Mouse (Mus musculus) c-Kit-positive CD71-positive TER-119-negative erythroid progenitor cells, embryonic 14.5 days (primary cell): Measurements from ENCODE around the gene Snx21.
"Not testable (repeated sequence)": the region's sequence is repeated elsewhere in the genome, so short reads cannot be mapped to it uniquely, and the experiment has no call there.

ENCODE experiments used
- DNase-seq: peaks from one replicate; pipeline ENCODE4 v3.0.0-alpha.2; 2013; ENCODE audit warnings: low read depth

Snx21 gene

DNA sequence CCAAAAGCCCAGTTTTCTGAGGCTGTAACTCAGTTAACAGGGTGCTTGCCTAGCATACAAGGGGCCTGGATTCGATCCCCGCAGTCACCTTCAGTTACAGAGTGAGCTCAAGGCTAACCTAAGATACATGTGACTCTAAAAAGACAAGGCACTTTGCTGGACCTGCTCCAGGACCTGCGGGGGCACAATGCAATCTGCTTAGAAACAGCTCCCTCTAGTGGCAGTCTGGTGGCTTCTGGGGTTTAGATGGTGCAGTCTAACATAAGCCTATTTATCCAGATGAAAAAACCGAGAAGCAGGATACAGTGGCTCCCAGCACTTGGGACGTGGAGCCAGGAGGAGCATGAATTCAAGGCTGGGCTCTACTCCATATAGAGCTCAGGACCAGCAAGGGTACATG, 8.7 kb downstream of the Snx21 start:
- peak; percentile 87 for DNase-seq

- no peak for DNase-seq
Observed at GRCm38 (mm10) chr2:164795868-164796267, 10.2 kb downstream of the Snx21 start.

DNA sequence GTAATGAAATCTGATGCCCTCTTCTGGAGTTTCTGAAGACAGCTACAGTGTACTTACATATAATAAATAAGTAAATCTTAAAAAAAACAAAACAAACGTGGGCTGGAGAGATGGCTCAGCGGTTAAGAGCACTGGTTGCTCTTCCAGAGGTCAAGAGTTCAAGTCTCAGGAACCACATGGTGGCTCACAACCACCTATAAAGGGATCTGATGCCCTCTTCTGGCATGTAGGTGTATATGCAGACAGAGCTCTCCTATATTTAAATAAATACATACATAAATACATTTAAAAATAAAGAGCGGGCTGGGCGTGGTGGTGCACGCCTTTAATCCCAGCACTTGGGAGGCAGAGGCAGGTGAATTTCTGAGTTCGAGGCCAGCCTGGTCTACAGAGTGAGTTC, 12.9 kb downstream of the Snx21 start:
- DNase-seq = not testable (repeated sequence)

DNA sequence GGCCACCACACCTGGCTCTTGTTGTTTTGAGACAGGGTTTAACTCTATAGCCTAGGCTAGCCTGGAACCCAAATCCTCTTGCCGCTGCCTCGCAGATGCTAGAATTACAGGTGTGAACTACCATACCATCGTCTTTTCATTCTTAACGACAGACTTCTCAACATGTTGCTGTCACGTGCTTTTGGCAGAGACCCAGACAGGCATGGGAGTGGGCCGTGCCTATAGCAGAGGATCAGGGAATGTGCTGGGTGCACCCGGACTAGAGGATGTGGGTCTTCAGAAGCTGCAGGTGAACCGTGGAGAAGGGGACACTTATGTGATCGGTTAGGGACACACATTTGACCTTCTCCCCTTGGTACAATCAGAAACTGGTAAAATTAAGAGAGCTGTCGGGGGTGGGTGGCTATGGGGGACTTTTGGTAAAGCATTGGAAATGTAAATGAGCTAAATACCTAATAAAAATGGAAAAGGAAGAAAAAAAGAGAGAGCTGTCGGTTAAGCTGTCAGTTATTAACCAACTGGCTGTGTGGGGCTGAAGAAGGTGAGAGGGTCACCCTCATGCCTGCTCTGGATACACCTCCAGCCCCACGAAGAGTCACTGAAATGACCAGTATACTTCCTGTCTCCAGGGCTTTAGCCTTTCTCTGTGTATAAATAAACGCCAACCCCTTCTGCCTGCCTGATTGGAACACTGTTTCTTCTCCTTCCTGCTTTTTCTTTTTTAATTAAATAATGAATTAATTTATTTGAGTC, 14.8 kb downstream of the Snx21 start:
- no peak for DNase-seq

DNA sequence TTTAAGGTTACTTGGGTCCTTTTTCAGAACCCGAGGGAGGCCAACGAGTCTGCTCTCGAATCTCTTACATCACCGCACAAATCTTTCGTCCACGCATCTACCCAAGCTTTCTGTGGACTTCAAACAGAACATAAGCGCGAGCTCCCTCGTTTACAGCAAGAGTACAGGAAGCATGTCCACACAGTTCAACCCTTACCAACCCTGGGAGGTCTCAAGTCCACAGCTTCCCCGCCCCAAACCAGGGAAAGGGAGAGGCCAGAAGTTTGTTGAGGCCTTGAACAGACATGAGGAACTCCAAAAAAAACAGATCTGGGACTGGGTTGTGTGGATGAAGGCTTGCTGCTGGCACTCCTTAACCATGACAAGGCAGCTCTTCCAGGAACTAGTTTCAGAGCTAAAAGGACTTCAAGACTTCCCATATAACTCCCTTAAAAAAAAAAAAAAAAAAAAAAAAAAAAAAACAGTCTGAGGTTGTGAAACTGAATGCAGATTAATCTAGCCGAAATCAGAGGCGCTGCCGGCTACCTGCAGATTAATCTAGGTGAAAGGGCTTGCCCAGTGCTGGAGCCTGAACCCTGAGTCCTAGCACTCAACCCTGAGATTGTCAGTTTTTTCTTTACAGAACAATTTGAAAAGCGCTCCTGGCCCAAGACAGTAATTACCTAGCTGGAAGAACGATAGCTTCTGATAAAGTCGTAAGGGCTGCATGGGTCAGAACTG, 17.7 kb downstream of the Snx21 start:
- no peak for DNase-seq

DNA sequence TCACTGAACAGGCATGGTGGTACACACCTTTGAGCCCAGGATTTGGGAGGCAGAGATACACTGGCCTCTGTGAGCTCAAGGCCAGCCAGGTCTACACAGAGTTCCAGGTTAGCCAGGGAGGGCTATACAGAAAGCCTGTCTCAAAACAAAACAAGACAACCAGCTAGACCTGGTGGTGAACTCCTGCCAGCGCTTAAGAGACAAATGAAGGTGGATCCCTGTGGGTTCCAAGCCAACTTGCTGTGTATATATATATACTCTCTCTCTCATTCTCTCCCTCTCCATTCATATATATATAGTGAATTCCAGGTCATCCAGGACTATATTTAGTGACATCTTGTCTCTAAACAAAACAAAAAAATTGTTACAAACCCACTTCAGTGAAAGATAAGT, 18.3 kb downstream of the Snx21 start:
- DNase-seq = no peak

GRCm38 (mm10) chr2:164804533-164805331, 19.1 kb downstream of the Snx21 start, which contains the start of the genes Acot8 and Zswim3:
TSS of gene Acot8 (minus strand) at chr2:164804882.
TSS of gene Zswim3 (plus strand) at chr2:164805098.
- DNase-seq = peak; percentile 100

DNA sequence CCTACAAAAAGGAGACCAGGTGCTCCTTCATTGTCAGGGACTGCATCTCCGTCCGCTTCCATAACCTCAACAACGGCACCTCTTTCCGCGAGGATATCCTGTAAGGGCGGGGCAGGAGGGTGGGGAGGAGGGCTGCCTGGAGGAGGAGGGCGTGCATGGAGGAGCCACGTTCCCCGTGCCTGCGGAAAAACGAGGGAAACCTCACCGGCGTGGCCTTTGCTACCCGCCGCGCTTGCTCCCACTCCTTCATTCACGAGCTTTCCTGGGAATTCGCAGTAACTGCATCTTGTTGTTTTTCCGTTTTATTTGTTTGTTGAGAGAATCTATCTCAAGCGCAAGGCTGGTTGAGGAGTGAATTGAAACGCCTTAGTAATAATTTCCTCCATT, 19.7 kb downstream of the Snx21 start:
- no peak for DNase-seq

GRCm38 (mm10) chr2:164806614-164807013, 21.0 kb downstream of the Snx21 start:
- DNase-seq = no peak

DNA sequence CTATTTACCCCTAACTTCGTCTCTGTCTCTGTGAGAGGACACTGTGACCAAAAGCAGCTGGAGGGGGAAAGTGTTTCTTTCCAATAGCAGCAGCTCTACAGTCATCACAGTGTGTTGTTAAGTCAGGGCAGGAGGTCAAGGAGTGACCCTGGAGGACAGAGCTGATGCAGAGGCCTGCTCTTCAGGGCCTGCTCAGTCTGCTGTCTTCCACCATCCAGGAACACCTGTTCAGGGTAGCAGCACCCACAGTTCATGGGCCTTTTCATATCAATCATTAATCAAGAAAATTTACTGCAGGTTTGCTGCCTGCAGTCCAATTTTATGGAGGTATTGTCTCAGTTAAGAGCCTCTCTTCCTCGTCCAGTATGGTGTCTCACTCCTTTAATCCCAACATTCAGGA, 27.9 kb downstream of the Snx21 start:
- no peak for DNase-seq

GRCm38 (mm10) chr2:164815348-164815747, 29.7 kb downstream of the Snx21 start:
- no peak for DNase-seq

- no peak for DNase-seq
Observed at GRCm38 (mm10) chr2:164815821-164816220, 30.2 kb downstream of the Snx21 start.

GRCm38 (mm10) chr2:164817206-164817605, 31.6 kb downstream of the Snx21 start:
- no peak for DNase-seq

- DNase-seq = no peak
Observed at GRCm38 (mm10) chr2:164817703-164818102, 32.1 kb downstream of the Snx21 start.

- DNase-seq = no peak
Observed at GRCm38 (mm10) chr2:164821060-164821459, 35.4 kb downstream of the Snx21 start.

- DNase-seq = peak; percentile 99
Observed at GRCm38 (mm10) chr2:164822636-164823165, 37.1 kb downstream of the Snx21 start, which contains the start of gene Zswim1. TSS of gene Zswim1 (plus strand) at chr2:164822686.

DNA sequence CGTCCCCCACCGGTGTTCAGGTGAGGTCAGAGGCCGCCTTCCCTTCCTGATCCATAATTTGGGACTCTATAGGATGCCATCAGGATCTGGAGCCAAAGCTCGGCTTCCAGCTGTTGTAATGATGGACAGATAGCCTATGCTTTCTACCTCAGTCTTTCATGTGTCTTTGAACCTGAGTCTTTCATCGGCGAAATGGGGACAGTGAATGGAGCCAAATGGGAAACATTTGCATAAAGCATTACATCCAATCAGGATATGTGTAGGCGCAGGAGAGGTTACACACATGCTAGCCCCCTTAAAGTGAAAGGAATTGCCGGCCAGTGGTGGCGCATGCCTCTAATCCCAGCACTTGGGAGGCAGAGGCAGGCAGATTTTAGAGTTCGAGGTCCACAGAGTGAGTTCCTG, 37.6 kb downstream of the Snx21 start:
- DNase-seq = no peak

DNA sequence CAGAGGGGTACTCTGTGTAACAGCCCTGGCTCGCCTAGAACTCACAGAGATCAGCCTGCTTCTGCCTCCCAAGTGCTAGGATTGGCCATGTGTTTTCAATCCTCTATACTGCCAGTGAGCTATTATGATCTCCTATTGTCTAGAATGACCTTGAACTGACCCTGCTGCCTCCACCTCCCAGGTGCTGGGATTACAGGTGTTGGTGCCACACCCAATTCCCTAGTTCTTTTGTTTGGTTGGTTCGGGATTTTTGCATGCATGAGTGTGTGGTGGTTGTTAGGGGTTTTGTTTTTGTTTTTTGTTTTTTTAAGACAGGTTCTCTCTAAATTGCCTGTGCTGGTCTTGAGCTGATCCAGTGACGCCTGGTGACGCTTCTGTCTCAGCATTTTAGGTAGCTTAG, 38.3 kb downstream of the Snx21 start:
- no peak for DNase-seq

DNA sequence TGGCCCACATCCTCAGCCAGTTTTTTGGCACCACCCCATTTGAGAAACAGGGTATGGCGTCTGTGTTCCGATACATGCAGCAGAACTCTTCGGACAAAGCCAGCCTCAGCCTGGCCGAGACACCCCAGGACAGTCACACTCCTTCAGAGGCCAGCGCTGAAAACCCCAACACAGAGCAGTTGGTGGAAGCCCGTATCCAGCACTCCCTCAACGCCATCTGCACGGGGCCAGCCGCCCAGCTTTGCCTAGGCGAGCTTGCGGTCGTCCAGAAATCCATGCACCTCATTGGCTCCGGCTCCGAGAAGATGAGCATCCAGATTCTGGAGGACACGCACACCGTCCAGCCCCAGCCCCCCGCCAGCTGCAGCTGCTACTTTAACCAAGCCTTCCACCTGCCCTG, 39.9 kb downstream of the Snx21 start:
- no peak for DNase-seq

DNA sequence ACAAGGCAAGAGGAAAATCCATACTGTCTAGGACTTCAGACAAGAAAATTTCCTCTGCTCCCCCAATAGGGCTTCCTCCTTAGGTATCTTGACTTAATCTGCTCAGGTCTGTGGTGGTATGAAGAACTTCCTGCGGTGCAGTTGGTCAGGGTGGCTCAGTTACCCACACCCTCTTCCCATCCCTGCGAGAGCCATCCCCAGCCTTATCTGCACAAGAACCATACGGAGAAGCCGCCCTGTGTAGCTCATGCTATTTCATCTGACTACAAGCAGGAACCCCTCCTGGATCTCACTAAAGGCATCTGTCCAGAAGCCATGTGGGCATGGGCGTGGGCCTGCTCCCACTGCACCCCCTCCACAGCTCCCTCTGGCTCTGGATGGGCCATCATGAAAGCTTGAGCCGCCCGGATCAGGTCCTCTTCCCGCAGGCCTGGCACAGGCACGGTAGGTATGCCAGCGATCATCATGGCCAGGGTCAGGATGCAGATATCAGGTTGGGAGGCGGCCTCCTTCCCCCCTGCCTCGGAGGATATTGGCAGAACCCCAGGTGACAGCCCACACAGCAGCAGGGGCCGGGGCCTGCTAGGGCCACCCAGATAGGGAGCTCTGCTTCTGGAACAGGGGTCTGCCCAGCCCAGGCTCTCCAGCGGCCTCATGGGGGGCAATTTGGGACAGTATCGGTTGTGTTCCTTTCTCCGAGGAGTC, 41.7 kb downstream of the Snx21 start:
- DNase-seq = no peak

DNA sequence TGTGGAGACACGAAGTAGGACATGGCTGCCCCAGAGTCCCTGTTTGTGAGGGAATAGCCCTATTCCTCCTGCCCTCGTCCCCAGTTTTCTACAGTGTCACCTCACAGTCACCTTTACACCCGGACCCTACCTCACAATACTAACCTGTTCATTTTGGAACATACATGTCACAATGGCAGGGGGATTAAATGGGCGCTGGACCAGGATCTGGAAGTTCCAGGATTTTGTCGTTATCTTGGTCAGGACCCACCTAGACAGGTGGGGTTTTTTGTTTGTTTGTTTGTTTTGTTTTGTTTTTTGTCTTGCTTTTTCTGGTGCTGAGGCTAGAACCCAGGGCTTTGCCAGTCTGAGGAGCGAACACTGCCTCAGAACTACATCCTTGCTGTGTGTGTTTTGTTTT, 42.8 kb downstream of the Snx21 start, which contains the start of gene Spata25:
Gene Spata25, minus strand, starts transcription at position 101 of the 400 bp plus-strand sequence.
- DNase-seq = no peak

- no peak for DNase-seq
Observed at GRCm38 (mm10) chr2:164829090-164829489, 43.5 kb downstream of the Snx21 start.
